Mouse (Mus musculus) embryonic stem cell, embryonic (primary cell): ENCODE data around the gene Prn.

Experiments used
- CTCF ChIA-PET, 4 experiments: fragments of 300-600 bp in 2 of 4; fragments of 350-600 bp in 2 of 4; sonication (Branson Sonifier 250); formaldehyde crosslinking; loops; one replicate each; lab custom pipeline; 2022; ENCODE audit warnings: inconsistent platforms in 2 of 4; lab: Charles Lee
- POLR2A ChIA-PET, 4 experiments: fragments of 300-600 bp in 2 of 4; fragments of 350-600 bp in 2 of 4; sonication (Branson Sonifier 250); formaldehyde crosslinking; loops; one replicate each; lab custom pipeline; 2022; ENCODE audit warnings: antibody characterized with exemption in 4 of 4, inconsistent platforms in 1 of 4; lab: Charles Lee

The Prn gene

DNA sequence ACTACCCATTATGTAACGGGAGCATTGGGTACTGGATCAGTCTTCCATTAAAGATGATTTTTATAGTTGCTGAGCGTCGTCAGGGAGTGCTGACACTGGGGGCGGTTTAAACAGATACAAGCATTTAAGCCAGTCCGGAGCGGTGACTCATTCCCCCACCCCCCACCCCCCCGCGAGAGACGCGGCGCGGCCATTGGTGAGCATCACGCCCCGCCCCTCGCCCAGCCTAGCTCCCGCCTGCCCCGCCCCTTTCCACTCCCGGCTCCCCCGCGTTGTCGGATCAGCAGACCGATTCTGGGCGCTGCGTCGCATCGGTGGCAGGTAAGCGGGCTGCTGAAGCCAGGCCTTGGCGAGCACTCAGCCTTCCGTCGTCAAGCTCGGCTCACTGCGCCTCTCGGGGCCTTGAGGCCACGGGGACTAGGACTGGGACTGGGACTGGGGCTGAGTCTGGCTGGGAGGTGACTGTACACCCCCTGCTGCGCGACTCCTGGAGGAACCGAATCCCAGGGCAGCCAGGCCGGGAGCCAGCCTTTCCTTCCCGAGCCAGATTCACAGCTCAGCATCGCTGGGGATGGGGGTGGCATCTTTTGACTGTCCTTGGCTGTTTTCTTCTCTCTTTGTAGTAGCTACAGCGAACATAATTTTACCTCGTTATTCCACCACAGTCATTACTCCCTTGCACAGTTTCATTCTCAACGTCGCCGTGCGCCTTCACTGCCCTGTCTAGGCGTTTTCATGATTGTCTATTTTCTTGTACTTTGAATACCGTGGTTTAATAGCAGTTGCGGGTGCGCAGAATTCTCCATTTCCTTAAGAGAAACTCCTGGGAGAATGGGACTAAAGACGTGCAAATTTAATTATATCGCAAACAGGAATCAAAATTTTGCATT, at the start of gene Prn, which contains the start of gene Prnp:
Prn (plus strand) TSS at position 275 of the 890 bp plus-strand sequence.
Prnp (plus strand) TSS at position 246 of the 890 bp plus-strand sequence.
- ChIA-PET CTCF (interaction anchor here (0.6 to 1.3 kb wide), 9 partner anchors 22 to 650 kb away, joined by 3 to 5 read pairs (median 3); no protein-coding TSS in a partner anchor), POLR2A (interaction anchor here in 3 of 4 experiments (0.5 to 10.4 kb wide), 66 partner anchors 11 to 1908 kb away, joined by 3 to 155 read pairs (median 4); partner anchors contain the start of genes Pcna (in 1 of the 3) and Rassf2 (in 1 of the 3))

GRCm38 (mm10) chr2:131862617-131863275, 47.0 kb upstream of the Prn start:
- POLR2A ChIA-PET, result interaction anchor here in 3 of 4 experiments (0.6 to 3.9 kb wide), 7 partner anchors 10 to 222 kb away, joined by 3 to 16 read pairs (median 3); no protein-coding TSS in a partner anchor
- CTCF ChIA-PET, result no interaction called here

- CTCF ChIA-PET, result interaction anchor here in 1 of 4 experiments (0.6 kb wide), 1 partner anchor 428 kb away, joined by 3 read pairs; no protein-coding TSS in a partner anchor
- POLR2A ChIA-PET, result interaction anchor here in 3 of 4 experiments (0.6 to 3.9 kb wide), 8 partner anchors 9 to 779 kb away, joined by 3 to 16 read pairs (median 3); no protein-coding TSS in a partner anchor
These were observed 46.3 kb upstream of the Prn start for GRCm38 (mm10) chr2:131863472-131863871.

DNA sequence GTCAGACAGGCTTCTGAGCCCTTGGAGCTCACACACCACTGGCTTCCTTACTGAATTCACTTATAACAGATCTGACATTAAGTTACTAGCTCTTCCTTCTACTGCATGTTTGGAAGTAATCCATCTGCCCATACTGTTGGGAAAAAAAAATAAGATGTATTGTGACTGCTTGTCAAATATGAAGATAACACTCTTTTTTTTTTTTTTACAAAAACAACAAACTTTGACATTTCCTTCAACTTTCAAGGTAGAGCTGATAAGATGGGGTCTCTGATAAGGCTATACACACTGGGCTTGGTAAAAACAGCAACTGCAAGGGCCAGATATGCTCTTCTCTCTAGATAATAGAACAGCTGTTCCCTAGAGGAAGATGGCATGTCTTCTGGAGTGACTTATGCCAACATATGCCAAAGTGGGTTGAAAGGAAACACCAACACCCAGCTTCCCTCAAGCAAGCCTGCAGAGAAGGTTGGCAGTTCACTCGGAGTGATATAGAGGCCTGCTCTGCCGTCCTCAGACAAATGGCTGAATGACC, 45.4 kb upstream of the Prn start:
- CTCF ChIA-PET, result interaction anchor here in 1 of 4 experiments (0.6 to 0.7 kb wide), 2 partner anchors 43 to 640 kb away, joined by 3 to 7 read pairs; no protein-coding TSS in a partner anchor
- POLR2A ChIA-PET, result interaction anchor here in 3 of 4 experiments (0.6 to 3.9 kb wide), 11 partner anchors 10 to 780 kb away, joined by 3 to 16 read pairs (median 4); partner anchors contain the start of genes Prn (in 1 of the 3) and Prnp (in 1 of the 3)

DNA sequence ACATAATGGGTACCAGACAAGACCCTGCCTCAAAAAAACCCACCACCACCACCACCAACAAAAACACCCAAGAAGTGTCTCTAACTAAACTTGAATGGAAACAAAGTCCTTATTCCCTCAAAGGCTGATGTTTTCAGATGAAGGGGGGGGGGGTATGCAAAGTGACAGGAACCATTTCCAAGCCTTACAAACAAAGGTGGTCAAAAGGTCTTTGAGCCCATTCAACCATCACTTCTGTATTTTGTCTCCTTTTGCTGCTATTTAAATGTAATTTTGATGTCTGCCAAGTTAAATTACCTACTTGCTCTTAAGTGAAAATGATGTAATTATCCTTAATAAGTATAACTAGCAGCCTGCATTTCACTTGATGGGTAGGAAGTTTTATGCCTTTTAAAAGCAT, 43.1 kb upstream of the Prn start:
- CTCF ChIA-PET, result interaction anchor here in 1 of 4 experiments (0.6 kb wide), 1 partner anchor 213 kb away, joined by 3 read pairs; no protein-coding TSS in a partner anchor
- POLR2A ChIA-PET, result interaction anchor here in 1 of 4 experiments (0.5 kb wide), 1 partner anchor 474 kb away, joined by 3 read pairs; no protein-coding TSS in a partner anchor

GRCm38 (mm10) chr2:131868983-131869382, 40.8 kb upstream of the Prn start:
- ChIA-PET CTCF (no interaction called here), POLR2A (interaction anchor here in 1 of 4 experiments (1.0 kb wide), 1 partner anchor 63 kb away, joined by 3 read pairs; no protein-coding TSS in a partner anchor)

- CTCF ChIA-PET, result interaction anchor here in 1 of 4 experiments (0.7 kb wide), 1 partner anchor 37 kb away, joined by 5 read pairs; no protein-coding TSS in a partner anchor
- POLR2A ChIA-PET, result interaction anchor here in 2 of 4 experiments (1.2 to 1.7 kb wide), 3 partner anchors 8 to 36 kb away, joined by 3 to 6 read pairs (median 4); partner anchors contain the start of genes Prn (in 2 of the 2) and Prnp (in 2 of the 2)
These were observed 36.4 kb upstream of the Prn start for GRCm38 (mm10) chr2:131873376-131873775.

DNA sequence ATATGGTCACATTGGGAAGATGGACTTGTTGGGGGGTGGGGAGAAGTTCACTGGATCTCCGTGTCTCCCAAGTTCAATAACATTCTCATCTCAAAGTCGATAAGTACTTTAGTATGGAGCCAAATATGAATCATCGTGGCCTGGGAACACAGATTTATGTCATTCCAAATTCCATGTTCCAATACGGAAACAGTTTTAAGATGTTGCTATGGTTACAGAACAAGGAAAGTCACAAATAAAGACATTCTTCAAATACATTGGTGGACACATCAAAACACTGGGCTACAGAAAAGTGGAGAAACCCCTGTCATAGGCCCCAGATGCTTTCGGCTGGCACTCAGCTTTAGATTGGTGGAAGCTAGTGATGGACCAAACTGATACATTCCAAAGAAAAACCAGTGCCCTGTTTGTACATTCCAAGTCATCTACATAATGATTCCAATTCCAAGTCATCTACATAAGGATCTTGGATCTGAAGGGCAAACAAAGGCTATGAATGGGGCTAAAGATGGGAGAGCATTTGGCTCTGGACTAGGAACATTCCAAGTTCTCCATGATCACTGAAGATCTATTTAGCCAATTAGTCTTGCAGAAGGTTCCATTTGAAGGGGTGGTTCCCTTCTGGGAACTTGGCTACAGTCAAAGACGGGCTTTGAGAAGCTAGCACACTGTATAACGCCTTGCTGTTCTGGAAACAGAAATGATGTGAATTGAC, 33.0 kb upstream of the Prn start:
- ChIA-PET CTCF (interaction anchor here in 1 of 4 experiments (1.2 kb wide), 1 partner anchor 59 kb away, joined by 3 read pairs; no protein-coding TSS in a partner anchor), POLR2A (interaction anchor here in 2 of 4 experiments (0.6 to 0.9 kb wide), 2 partner anchors 11 to 393 kb away, joined by 3 to 4 read pairs; no protein-coding TSS in a partner anchor)

DNA sequence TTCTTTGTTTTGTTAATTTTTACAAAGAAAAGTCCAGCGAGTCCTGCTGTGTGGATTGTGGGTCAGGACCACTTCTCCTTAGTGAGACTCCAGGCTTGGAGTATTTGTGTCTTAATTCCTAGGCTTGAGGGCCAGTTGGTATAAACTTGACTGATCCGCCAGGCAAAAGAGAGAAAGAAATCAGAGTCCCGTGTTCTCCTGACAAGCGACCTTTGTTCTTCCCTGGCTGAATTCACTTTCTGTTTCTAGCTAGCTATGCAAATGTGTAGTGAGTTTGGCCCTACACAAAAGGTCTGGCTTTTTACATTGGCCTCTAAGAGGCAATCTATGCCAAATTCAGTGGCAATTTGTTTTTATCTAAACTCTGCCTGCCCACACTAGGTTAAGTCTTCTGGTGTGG, 28.0 kb upstream of the Prn start:
- CTCF ChIA-PET, result no interaction called here
- POLR2A ChIA-PET, result interaction anchor here in 3 of 4 experiments (0.6 to 5.0 kb wide), 9 partner anchors 10 to 363 kb away, joined by 3 to 26 read pairs (median 4); partner anchors contain the start of genes Prn (in 2 of the 3) and Prnp (in 2 of the 3)

- ChIA-PET POLR2A (interaction anchor here (0.6 to 5.0 kb wide), 9 partner anchors 27 to 777 kb away, joined by 3 to 26 read pairs (median 4); partner anchors contain the start of genes Prn (in 1 of the 4), Prnd (in 1 of the 4) and Prnp (in 1 of the 4)), CTCF (interaction anchor here in 2 of 4 experiments (0.8 to 1.3 kb wide), 2 partner anchors 56 to 57 kb away, joined by 3 read pairs; no protein-coding TSS in a partner anchor)
These were observed 26.6 kb upstream of the Prn start for GRCm38 (mm10) chr2:131883136-131883535.

GRCm38 (mm10) chr2:131886503-131887160, 23.1 kb upstream of the Prn start:
- ChIA-PET POLR2A (interaction anchor here in 1 of 4 experiments (0.7 kb wide), 1 partner anchor 59 kb away, joined by 3 read pairs; no protein-coding TSS in a partner anchor), CTCF (no interaction called here)

DNA sequence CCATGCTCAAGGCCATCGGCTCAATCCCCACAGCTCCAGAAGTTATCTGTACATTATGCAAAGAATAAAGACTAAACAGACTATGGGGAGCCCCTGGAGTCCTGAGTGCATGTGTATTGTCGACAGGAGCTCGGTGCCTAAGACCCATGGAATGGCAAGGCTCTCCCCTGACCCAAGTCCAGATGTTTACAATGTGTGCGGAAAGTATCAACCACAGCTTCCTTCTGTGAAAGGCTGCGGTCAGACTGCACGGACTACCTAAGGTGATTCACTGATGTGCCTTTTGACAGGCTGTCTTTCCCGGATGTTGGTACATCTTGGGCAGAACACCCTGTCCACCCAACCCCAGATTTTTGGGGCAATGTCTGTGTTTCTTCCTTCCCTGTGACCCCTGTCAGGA, 21.5 kb upstream of the Prn start:
- POLR2A ChIA-PET, result interaction anchor here in 1 of 4 experiments (0.9 to 1.5 kb wide), 2 partner anchors 11 to 22 kb away, joined by 3 to 7 read pairs; partner anchors contain the start of genes Prn and Prnp

GRCm38 (mm10) chr2:131892534-131892933, 17.2 kb upstream of the Prn start:
- CTCF ChIA-PET, result no interaction called here
- POLR2A ChIA-PET, result interaction anchor here in 2 of 4 experiments (1.1 to 2.0 kb wide), 2 partner anchors 11 to 17 kb away, joined by 3 to 6 read pairs; partner anchors contain the start of genes Prn (in 1 of the 2) and Prnp (in 1 of the 2)

More for the DNA sequence above, 21.5 kb upstream of the Prn start:
- CTCF ChIA-PET, result no interaction called here

DNA sequence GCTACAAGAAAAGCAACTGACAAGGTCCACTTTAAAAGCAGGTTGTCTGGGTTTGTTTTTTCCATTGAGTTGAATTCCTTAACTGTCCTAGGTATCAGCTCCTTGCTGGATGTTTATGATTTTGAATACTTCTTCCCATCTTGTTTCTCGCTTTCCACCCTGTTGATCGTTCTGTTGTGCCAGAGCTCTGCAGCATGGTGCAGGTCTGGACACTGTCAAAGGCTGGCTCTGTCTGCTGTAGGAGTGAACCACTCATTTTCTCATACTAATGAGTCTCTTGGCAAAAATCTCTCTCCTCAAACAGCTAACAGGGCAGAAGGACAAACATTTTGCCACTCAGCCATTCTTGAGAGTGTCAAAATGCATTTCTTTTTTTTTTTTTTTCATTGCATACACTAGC, 14.7 kb upstream of the Prn start:
- CTCF ChIA-PET, result no interaction called here
- POLR2A ChIA-PET, result interaction anchor here in 2 of 4 experiments (0.6 to 1.4 kb wide), 4 partner anchors 15 to 355 kb away, joined by 3 to 6 read pairs (median 3); partner anchors contain the start of genes Prn (in 1 of the 2) and Prnp (in 1 of the 2)

DNA sequence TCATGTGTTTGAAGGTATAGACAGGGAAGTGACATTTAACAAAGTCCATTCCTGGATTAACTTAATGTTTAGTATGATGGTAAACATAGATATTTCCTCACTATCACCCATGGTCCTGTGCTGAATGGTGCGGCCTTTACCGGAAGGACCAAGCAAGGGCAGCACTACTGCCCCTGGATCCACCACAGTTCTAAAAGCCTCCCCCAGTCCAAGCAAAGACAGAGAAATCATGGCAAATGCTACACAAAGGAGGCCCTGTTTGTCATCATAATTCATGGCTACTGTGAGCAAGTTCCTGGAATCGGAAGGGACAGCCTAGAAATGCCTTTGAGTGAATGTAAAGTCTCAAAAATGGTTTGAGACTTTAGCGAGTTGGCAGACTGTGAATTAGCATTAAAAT, 13.7 kb upstream of the Prn start:
- CTCF ChIA-PET, result no interaction called here
- POLR2A ChIA-PET, result no interaction called here
